Mouse (Mus musculus): ENCODE data around the gene Atp5g2. TPM values are rescaled to one million over a fixed set of nuclear protein-coding genes. Genes with fewer than 3 reads are reported as not detected.

Atp5g2 gene
- polyA plus RNA-seq (2014; fragmentation: Nextera tagmentation; extraction: Ambion mirVana) = 86.0 and 99.3 TPM in 2 replicates

DNA sequence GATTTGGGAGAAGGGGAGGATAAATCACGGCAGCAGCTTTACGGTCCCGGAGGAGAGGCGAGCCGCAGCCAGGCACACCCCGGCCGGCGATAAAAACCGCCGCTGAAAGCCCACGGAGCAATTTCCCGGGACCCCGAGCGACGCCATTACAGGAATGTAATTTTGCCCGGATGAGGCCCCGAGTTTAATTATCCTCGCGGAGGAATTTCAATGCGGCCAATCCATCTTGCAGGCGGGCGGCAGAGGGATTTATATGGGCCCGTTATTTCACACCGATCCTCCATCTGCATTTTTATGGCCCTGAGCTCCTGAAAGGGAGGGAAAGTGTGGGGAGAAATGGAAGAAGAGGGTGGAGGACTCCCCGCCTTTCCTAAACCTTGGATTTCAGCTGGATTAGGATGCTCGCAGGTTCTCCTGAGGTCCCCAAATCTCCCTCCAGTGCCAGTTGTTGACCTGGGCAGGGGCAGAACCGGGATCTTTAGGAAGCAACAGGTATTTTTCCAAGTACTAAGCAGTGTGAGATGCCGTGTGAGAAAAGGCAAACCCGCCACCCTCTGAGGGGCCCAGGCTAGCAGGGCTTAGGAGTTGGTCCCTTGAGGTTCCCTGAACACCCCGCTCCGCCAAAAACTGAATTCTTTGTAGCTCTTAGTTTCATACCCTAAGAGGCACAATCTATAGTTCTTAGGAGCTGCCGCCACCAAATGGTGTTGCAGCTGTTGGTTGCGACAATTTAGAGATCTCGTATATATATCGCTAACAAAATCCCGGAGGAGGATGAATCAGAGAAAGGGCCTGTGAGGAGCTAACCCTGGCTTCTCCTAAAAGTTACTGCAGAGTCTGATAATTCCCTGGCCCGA, at the start of gene Atp5g2:
Gene Atp5g2, minus strand, starts transcription at position 138 of the 857 bp plus-strand sequence.
- Histone ChIP-seq H3K9ac (replicated peaks; ENCODE audit: low read depth, low read length) (peak within 1 kb of the TSS; percentile 82), H3K27ac (ENCODE audit: low read length) (peak within 1 kb of the TSS; percentile 99), H3K4me3 (ENCODE audit: low read depth, low read length) (peak within 1 kb of the TSS; percentile 43), H3K27me3 (ENCODE audit: control insufficient read depth, insufficient read depth, low read length) (no peaks in the 10 kb centered on the region), H3K4me2 (replicated peaks; ENCODE audit: low read depth, low read length) (peak within 1 kb of the TSS; percentile 71), H3K4me1 (ENCODE audit: control insufficient read depth, insufficient read depth, low read length) (peaks cover 3% of the 10 kb centered on the region; the same call in 1 of the 2 replicates), H3K9me3 (ENCODE audit: control insufficient read depth, low read depth, low read length) (no peaks in the 10 kb centered on the region), H3K36me3 (ENCODE audit: control insufficient read depth, insufficient read depth, low read length) (peaks cover 7% of the 10 kb centered on the region)
- no peak for ATAC-seq (ENCODE audit: insufficient number of reproducible peaks, insufficient read depth, low FRiP score, low read depth)
- 2% methylated on average over 37 of the region's 37 CpGs for WGBS

DNA sequence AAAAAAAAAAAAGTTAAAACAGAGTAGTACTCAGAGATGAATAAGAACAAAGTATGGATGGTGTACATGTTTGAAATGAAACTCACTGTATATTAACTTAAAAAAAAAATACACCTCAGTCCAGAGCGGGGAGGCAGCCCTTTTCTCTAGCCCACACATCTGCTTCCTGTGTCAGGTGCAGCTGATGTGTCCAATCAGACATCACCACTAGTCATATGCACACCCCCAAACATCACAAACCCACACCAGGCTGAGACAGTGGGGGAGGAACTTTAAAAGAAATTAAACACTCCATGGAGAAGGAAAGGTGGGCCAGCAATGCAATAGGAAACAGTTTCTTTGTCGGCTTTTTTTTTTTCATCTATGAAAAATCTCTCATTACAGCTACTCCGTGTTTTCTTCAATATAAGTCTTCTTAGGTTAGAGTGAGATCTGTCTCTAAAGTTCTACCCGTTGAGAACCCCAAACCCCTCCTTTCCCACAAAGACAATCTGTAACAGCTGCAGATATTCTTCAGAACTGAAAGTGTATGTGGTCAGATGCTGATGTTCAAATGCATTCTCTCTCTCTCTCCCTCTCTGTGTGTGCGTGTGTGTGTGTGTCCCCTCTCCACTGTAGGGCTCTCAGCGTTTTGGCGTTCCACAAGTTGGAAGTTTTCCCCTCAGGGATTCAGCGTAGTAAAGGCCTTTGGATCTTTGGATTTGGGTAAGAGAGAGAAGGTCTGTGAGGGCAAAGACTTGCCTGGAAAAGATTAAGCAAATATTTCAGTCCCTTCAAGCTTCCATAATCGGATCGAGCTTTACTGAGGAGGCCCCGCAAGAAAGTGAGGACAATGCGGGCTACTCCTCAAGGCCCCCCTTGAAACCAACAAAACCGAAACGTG, 49.1 kb upstream of the Atp5g2 start:
- no peak overlapping the region for H3K27ac ChIP-seq (ENCODE audit: low read length)
- peak overlapping the region; percentile 63 for H3K4me2 ChIP-seq (replicated peaks; ENCODE audit: low read depth, low read length)
- ATAC-seq (ENCODE audit: insufficient number of reproducible peaks, insufficient read depth, low FRiP score, low read depth) = no peak
- peak overlapping the region; percentile 51 for H3K9ac ChIP-seq (replicated peaks; ENCODE audit: low read depth, low read length)
- 16% methylated on average over 14 of the region's 14 CpGs for WGBS
- H3K4me3 ChIP-seq (ENCODE audit: low read depth, low read length) = peak overlapping the region; percentile 69
- no peaks in the 10 kb centered on the region for H3K27me3 ChIP-seq (ENCODE audit: control insufficient read depth, insufficient read depth, low read length)
- peaks cover 8% of the 10 kb centered on the region for H3K4me1 ChIP-seq (ENCODE audit: control insufficient read depth, insufficient read depth, low read length)
- peaks cover 13% of the 10 kb centered on the region; the same call in 1 of the 2 replicates for H3K36me3 ChIP-seq (ENCODE audit: control insufficient read depth, insufficient read depth, low read length)
- H3K9me3 ChIP-seq (ENCODE audit: control insufficient read depth, low read depth, low read length) = no peaks in the 10 kb centered on the region

DNA sequence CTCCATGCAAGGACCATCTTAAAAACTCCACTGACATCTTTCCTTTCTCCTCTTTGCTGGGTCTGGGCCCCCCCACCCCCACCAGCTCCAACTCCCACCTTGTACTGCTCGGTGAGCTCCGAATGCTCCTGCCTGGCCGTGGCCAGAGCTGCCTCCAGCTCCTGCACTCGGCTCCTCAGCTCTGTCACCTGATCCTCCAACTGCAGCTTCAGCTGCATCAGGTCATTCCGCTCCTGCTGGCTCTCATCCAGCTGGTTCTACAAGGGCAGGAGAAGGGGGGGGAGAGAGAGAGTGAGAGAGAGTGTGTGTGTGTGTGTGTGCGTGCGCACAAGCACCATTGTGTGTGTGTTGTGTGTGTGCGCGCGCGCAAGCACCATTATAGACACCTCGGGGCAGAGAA, 44.0 kb upstream of the Atp5g2 start:
- Histone ChIP-seq H3K4me2 (replicated peaks; ENCODE audit: low read depth, low read length) (no peak overlapping the region), H3K27me3 (ENCODE audit: control insufficient read depth, insufficient read depth, low read length) (no peaks in the 10 kb centered on the region), H3K36me3 (ENCODE audit: control insufficient read depth, insufficient read depth, low read length) (peaks cover 29% of the 10 kb centered on the region; the same call in 1 of the 2 replicates), H3K9me3 (ENCODE audit: control insufficient read depth, low read depth, low read length) (no peaks in the 10 kb centered on the region), H3K27ac (ENCODE audit: low read length) (no peak overlapping the region), H3K9ac (replicated peaks; ENCODE audit: low read depth, low read length) (no peak overlapping the region), H3K4me1 (ENCODE audit: control insufficient read depth, insufficient read depth, low read length) (peaks cover 3% of the 10 kb centered on the region; the same call in 1 of the 2 replicates), H3K4me3 (ENCODE audit: low read depth, low read length) (no peak overlapping the region)
- ATAC-seq (ENCODE audit: insufficient number of reproducible peaks, insufficient read depth, low FRiP score, low read depth) = 0 out of 2 replicates have a peak, but pooled peaks have one; percentile 19
- WGBS = 39% methylated on average over 12 of the region's 12 CpGs

DNA sequence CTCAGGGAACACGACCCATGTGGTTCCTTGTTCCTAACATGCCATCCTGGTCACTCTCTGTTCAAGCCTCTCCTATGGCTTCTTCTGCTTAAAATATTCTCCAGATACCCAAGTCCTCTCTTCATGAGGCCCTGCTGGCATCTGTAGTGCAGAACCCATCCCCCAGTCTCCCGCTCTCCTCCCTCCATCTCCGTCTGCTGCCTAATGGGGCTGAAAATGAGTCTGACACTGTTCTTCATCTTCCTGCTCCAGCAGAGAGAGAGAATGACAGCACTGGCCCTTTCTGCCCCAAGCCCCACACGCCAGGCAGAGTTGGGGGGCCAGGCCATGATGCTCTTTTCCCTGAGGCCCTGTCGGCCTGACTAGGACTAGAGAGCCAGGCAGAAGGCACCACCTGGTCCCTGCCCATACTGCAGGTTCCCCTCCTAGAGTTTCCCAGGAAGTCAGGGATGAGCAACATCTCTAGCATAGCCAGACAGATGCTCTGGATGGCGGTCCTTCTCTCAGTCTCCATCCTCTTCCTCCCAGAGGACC, 35.7 kb upstream of the Atp5g2 start:
- no peak for ATAC-seq (ENCODE audit: insufficient number of reproducible peaks, insufficient read depth, low FRiP score, low read depth)
- Histone ChIP-seq H3K27ac (ENCODE audit: low read length) (no peak overlapping the region), H3K9me3 (ENCODE audit: control insufficient read depth, low read depth, low read length) (no peaks in the 10 kb centered on the region), H3K9ac (replicated peaks; ENCODE audit: low read depth, low read length) (no peak overlapping the region), H3K4me3 (ENCODE audit: low read depth, low read length) (no peak overlapping the region), H3K4me2 (replicated peaks; ENCODE audit: low read depth, low read length) (no peak overlapping the region), H3K4me1 (ENCODE audit: control insufficient read depth, insufficient read depth, low read length) (0 out of 2 replicates have a peak, but pooled peaks cover 2% of the 10 kb centered on the region), H3K27me3 (ENCODE audit: control insufficient read depth, insufficient read depth, low read length) (no peaks in the 10 kb centered on the region), H3K36me3 (ENCODE audit: control insufficient read depth, insufficient read depth, low read length) (peaks cover 23% of the 10 kb centered on the region)
- WGBS = 81% methylated on average over 6 of the region's 6 CpGs

DNA sequence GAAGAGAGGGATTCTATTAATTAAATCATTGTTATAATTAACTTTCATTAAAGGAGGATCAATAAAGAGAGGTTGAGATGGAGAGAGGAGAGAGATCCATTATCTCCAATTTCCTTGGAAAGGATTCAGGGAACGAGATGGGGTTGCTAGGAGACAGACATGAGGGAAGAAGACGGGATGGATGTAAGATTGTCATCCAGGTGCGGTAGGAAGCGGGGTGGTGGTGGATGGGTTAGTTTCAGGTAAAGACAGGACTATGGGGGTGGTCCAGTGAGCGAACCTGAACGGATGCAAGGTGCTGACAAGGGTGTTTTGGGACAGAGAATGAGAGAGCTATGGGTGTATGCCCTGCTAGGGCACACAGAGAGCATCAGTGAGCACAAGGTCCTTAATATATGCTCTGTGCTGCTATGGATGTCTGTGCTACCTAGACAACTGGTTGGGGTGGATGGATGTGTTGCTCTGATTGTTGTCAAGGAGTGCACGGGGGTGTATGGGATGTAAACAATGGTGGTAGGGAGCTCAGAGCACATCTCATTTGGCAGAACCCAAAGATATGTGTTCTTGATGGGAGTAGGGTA, 33.9 kb upstream of the Atp5g2 start:
- Histone ChIP-seq H3K36me3 (ENCODE audit: control insufficient read depth, insufficient read depth, low read length) (peaks cover 22% of the 10 kb centered on the region), H3K9ac (replicated peaks; ENCODE audit: low read depth, low read length) (no peak overlapping the region), H3K4me2 (replicated peaks; ENCODE audit: low read depth, low read length) (no peak overlapping the region), H3K4me3 (ENCODE audit: low read depth, low read length) (no peak overlapping the region), H3K4me1 (ENCODE audit: control insufficient read depth, insufficient read depth, low read length) (0 out of 2 replicates have a peak, but pooled peaks cover 2% of the 10 kb centered on the region), H3K27me3 (ENCODE audit: control insufficient read depth, insufficient read depth, low read length) (no peaks in the 10 kb centered on the region), H3K9me3 (ENCODE audit: control insufficient read depth, low read depth, low read length) (no peaks in the 10 kb centered on the region), H3K27ac (ENCODE audit: low read length) (no peak overlapping the region)
- 72% methylated on average over 7 of the region's 7 CpGs for WGBS
- ATAC-seq (ENCODE audit: insufficient number of reproducible peaks, insufficient read depth, low FRiP score, low read depth) = no peak

DNA sequence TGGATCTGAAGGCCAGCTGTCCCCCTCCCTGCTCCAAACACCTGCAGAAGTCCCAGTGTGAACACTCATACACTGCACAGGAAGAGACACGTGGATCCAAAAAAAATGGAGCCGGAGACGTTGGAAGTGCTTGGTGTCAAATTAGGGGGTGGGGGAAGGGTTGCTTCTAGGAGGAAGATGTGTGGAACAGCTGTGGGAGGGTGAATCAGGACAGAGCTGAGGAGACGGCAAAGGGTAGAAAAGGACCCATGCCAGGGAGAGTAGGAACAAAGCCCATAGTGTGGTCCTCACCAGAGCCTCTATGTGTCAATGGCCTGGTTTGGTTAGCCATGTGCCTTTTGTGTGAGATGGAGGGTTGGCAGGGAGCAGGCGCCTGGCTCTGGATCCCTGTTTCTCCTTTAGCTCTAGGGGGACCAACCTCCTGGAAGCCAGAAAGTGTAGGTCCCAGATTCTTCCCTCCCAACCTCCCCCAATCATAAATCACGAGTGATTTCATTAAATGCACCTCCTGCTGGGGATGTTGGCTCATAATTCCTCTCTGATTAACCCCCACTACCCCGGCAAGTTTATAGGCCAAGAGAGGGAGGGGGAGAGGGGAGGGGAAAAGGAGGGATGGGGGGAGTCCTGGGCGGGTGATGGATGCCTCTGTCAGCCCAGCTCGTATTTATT, 33.2 kb upstream of the Atp5g2 start:
- Histone ChIP-seq H3K27ac (ENCODE audit: low read length) (no peak overlapping the region), H3K4me1 (ENCODE audit: control insufficient read depth, insufficient read depth, low read length) (0 out of 2 replicates have a peak, but pooled peaks cover 2% of the 10 kb centered on the region), H3K27me3 (ENCODE audit: control insufficient read depth, insufficient read depth, low read length) (no peaks in the 10 kb centered on the region), H3K36me3 (ENCODE audit: control insufficient read depth, insufficient read depth, low read length) (peaks cover 16% of the 10 kb centered on the region), H3K9me3 (ENCODE audit: control insufficient read depth, low read depth, low read length) (no peaks in the 10 kb centered on the region), H3K9ac (replicated peaks; ENCODE audit: low read depth, low read length) (no peak overlapping the region), H3K4me2 (replicated peaks; ENCODE audit: low read depth, low read length) (no peak overlapping the region), H3K4me3 (ENCODE audit: low read depth, low read length) (no peak overlapping the region)
- WGBS = 38% methylated on average over 9 of the region's 9 CpGs
- no peak for ATAC-seq (ENCODE audit: insufficient number of reproducible peaks, insufficient read depth, low FRiP score, low read depth)

DNA sequence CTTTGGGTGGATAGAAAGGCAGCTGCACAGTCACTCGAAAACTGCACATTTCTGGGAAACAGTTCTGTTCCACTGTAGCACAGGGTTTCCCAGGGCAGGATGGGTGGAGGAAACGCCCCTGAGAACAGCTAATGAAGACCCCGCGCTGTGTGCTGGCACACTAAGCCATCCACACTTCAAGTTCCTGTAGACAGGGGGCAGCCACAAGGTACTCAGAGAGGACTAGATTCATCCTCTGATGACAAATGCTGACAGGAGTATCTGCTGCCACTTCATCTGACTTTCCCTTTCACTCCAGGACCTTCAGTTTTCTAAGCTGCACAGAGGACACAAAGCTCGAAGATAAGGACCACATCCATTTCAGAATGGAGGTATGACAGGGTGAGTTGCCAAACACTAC, 32.7 kb upstream of the Atp5g2 start:
- Histone ChIP-seq H3K4me2 (replicated peaks; ENCODE audit: low read depth, low read length) (no peak overlapping the region), H3K27me3 (ENCODE audit: control insufficient read depth, insufficient read depth, low read length) (no peaks in the 10 kb centered on the region), H3K36me3 (ENCODE audit: control insufficient read depth, insufficient read depth, low read length) (peaks cover 13% of the 10 kb centered on the region), H3K4me3 (ENCODE audit: low read depth, low read length) (no peak overlapping the region), H3K9ac (replicated peaks; ENCODE audit: low read depth, low read length) (no peak overlapping the region), H3K4me1 (ENCODE audit: control insufficient read depth, insufficient read depth, low read length) (0 out of 2 replicates have a peak, but pooled peaks cover 2% of the 10 kb centered on the region), H3K9me3 (ENCODE audit: control insufficient read depth, low read depth, low read length) (no peaks in the 10 kb centered on the region), H3K27ac (ENCODE audit: low read length) (no peak overlapping the region)
- 68% methylated on average over 5 of the region's 5 CpGs for WGBS
- no peak for ATAC-seq (ENCODE audit: insufficient number of reproducible peaks, insufficient read depth, low FRiP score, low read depth)
